Mouse (Mus musculus) limb, embryonic 10.5 days (tissue): ENCODE measurements around the gene Slc25a48. TPM values are rescaled to one million over a fixed set of nuclear protein-coding genes. Genes with fewer than 3 reads are reported as not detected.

Experiments
- DNase-seq: peaks from one replicate; pipeline ENCODE4 v3.0.0-alpha.2; 2017; ENCODE audit warnings: low spot score
- H3K27ac ChIP-seq: fragments of 300-500 bp; sonication (generic); 2 replicates; pipeline ENCODE4 v1.5.1; 2016; ENCODE audit warnings: mild to moderate bottlenecking
- H3K27me3 ChIP-seq: fragments of 300-500 bp; sonication (generic); 2 replicates; pipeline ENCODE4 v1.6.1; 2016; ENCODE audit warnings: low read depth, mild to moderate bottlenecking; ENCODE audit not compliant: poor library complexity, severe bottlenecking
- H3K36me3 ChIP-seq: fragments of 300-500 bp; sonication (generic); 2 replicates; pipeline ENCODE4 v1.6.1; 2016; ENCODE audit warnings: mild to moderate bottlenecking, moderate library complexity
- H3K4me1 ChIP-seq: fragments of 300-500 bp; sonication (generic); 2 replicates; pipeline ENCODE4 v1.6.1; 2016
- H3K4me3 ChIP-seq: fragments of 300-500 bp; sonication (generic); 2 replicates; pipeline ENCODE4 v1.5.1; 2016; ENCODE audit warnings: mild to moderate bottlenecking, moderate library complexity
- H3K9me3 ChIP-seq: fragments of 300-500 bp; sonication (generic); replicated peaks from 2 replicates; pipeline ENCODE4 v1.6.1; 2016; ENCODE audit warnings: mild to moderate bottlenecking
- WGBS: fragments of 180-500 bp; shearing (Covaris S2); methylation state at CpG from one replicate; pipeline ENCODE4 v1.1.7; 2016; 5-methylcytosine and 5-hydroxymethylcytosine counted together
- polyA plus RNA-seq: library from polyadenylated mRNA; unstranded; fragments of >200 nt; fragmentation: Nextera tagmentation; extraction: Ambion mirVana; gene quantifications from 2 replicates; pipeline ENCODE4 v1.2.1, GENCODE M21; 2016

Gene Slc25a48
- polyA plus RNA-seq, 1 experiment from 2014 or later = not detected

- WGBS = 79% methylated on average over 3 of the region's 3 CpGs
- no peak overlapping the region for H3K27ac ChIP-seq
- H3K4me3 ChIP-seq = no peak overlapping the region
- no peaks in the 10 kb centered on the region for H3K9me3 ChIP-seq
- no peak for DNase-seq
- no peaks in the 10 kb centered on the region for H3K27me3 ChIP-seq
- no peaks in the 10 kb centered on the region for H3K36me3 ChIP-seq
- no peaks in the 10 kb centered on the region for H3K4me1 ChIP-seq
Observed at GRCm38 (mm10) chr13:56494440-56494839, 56.3 kb downstream of the Slc25a48 start.

GRCm38 (mm10) chr13:56500132-56500531 lies 62.0 kb downstream of the Slc25a48 start:
- Histone ChIP-seq H3K4me1 (no peaks in the 10 kb centered on the region), H3K27ac (no peak overlapping the region), H3K36me3 (no peaks in the 10 kb centered on the region), H3K4me3 (no peak overlapping the region), H3K27me3 (no peaks in the 10 kb centered on the region), H3K9me3 (no peaks in the 10 kb centered on the region)
- no peak for DNase-seq
- 74% methylated on average over 3 of the region's 3 CpGs for WGBS

- WGBS = 91% methylated on average over 8 of the region's 8 CpGs
- no peak for DNase-seq
- Histone ChIP-seq H3K4me1 (no peaks in the 10 kb centered on the region), H3K27ac (no peak overlapping the region), H3K27me3 (no peaks in the 10 kb centered on the region), H3K4me3 (no peak overlapping the region), H3K9me3 (no peaks in the 10 kb centered on the region), H3K36me3 (no peaks in the 10 kb centered on the region)
Observed at GRCm38 (mm10) chr13:56500636-56501035, 62.5 kb downstream of the Slc25a48 start.

GRCm38 (mm10) chr13:56501866-56502420 lies 63.8 kb downstream of the Slc25a48 start:
- Histone ChIP-seq H3K36me3 (no peaks in the 10 kb centered on the region), H3K27me3 (no peaks in the 10 kb centered on the region), H3K4me1 (no peaks in the 10 kb centered on the region), H3K9me3 (no peaks in the 10 kb centered on the region), H3K27ac (no peak overlapping the region), H3K4me3 (no peak overlapping the region)
- DNase-seq = no peak
- WGBS = 83% methylated on average over 6 of the region's 6 CpGs

GRCm38 (mm10) chr13:56506871-56507496 lies 68.8 kb downstream of the Slc25a48 start:
- Histone ChIP-seq H3K36me3 (no peaks in the 10 kb centered on the region), H3K27ac (no peak overlapping the region), H3K9me3 (no peaks in the 10 kb centered on the region), H3K4me3 (no peak overlapping the region), H3K4me1 (no peaks in the 10 kb centered on the region), H3K27me3 (no peaks in the 10 kb centered on the region)
- DNase-seq = no peak
- WGBS = 86% methylated on average over 6 of the region's 6 CpGs

- H3K4me3 ChIP-seq = no peak overlapping the region
- DNase-seq = no peak
- 89% methylated on average over 2 of the region's 2 CpGs for WGBS
Observed at GRCm38 (mm10) chr13:56509796-56510195, 71.6 kb downstream of the Slc25a48 start.

GRCm38 (mm10) chr13:56513595-56513994 lies 75.4 kb downstream of the Slc25a48 start:
- DNase-seq = no peak

More at GRCm38 (mm10) chr13:56509796-56510195, 71.6 kb downstream of the Slc25a48 start:
- Histone ChIP-seq H3K36me3 (no peaks in the 10 kb centered on the region), H3K27ac (no peak overlapping the region), H3K4me1 (no peaks in the 10 kb centered on the region), H3K9me3 (no peaks in the 10 kb centered on the region), H3K27me3 (no peaks in the 10 kb centered on the region)

GRCm38 (mm10) chr13:56516311-56516710 lies 78.2 kb downstream of the Slc25a48 start:
- no peaks in the 10 kb centered on the region for H3K9me3 ChIP-seq
- no peak overlapping the region for H3K4me3 ChIP-seq
- DNase-seq = no peak
- no peaks in the 10 kb centered on the region for H3K27me3 ChIP-seq
- no peaks in the 10 kb centered on the region for H3K36me3 ChIP-seq
- H3K27ac ChIP-seq = no peak overlapping the region
- WGBS = 91% methylated on average over 4 of the region's 4 CpGs
- H3K4me1 ChIP-seq = no peaks in the 10 kb centered on the region

More at GRCm38 (mm10) chr13:56513595-56513994, 75.4 kb downstream of the Slc25a48 start:
- no peaks in the 10 kb centered on the region for H3K36me3 ChIP-seq
- no peak overlapping the region for H3K4me3 ChIP-seq
- H3K27ac ChIP-seq = no peak overlapping the region
- no peaks in the 10 kb centered on the region for H3K27me3 ChIP-seq
- H3K9me3 ChIP-seq = no peaks in the 10 kb centered on the region
- no peaks in the 10 kb centered on the region for H3K4me1 ChIP-seq

- DNase-seq = no peak
- WGBS = 68% methylated on average over 7 of the region's 7 CpGs
- Histone ChIP-seq H3K27me3 (no peaks in the 10 kb centered on the region), H3K4me1 (no peaks in the 10 kb centered on the region), H3K27ac (no peak overlapping the region), H3K4me3 (no peak overlapping the region), H3K9me3 (no peaks in the 10 kb centered on the region), H3K36me3 (no peaks in the 10 kb centered on the region)
Observed at GRCm38 (mm10) chr13:56516816-56517215, 78.7 kb downstream of the Slc25a48 start.

GRCm38 (mm10) chr13:56522081-56522820 lies 84.1 kb downstream of the Slc25a48 start, which contains the start of gene Fbxl21:
TSS of gene Fbxl21 (plus strand) at chr13:56522472.
- peaks cover 11% of the 10 kb centered on the region; the same call in 1 of the 2 replicates for H3K4me1 ChIP-seq
- H3K36me3 ChIP-seq = no peaks in the 10 kb centered on the region
- peak within 1 kb of the TSS; percentile 79 for H3K4me3 ChIP-seq
- DNase-seq = peak; percentile 98
- no peaks in the 10 kb centered on the region for H3K9me3 ChIP-seq
- WGBS = under 1% methylated on average over 56 of the region's 56 CpGs
- peak within 1 kb of the TSS; percentile 76 for H3K27ac ChIP-seq
- no peaks in the 10 kb centered on the region for H3K27me3 ChIP-seq

GRCm38 (mm10) chr13:56522821-56523167 lies 84.6 kb downstream of the Slc25a48 start:
- DNase-seq = no peak
- WGBS = 7% methylated on average over 8 of the region's 8 CpGs
- Histone ChIP-seq H3K27me3 (no peaks in the 10 kb centered on the region), H3K27ac (peak overlapping the region; percentile 76), H3K9me3 (no peaks in the 10 kb centered on the region), H3K4me3 (peak overlapping the region; percentile 79), H3K36me3 (no peaks in the 10 kb centered on the region), H3K4me1 (peaks cover 11% of the 10 kb centered on the region; the same call in 1 of the 2 replicates)
